Comparison of ENCODE assay signal across 10 mouse cellular contexts in the genomic region with DNA sequence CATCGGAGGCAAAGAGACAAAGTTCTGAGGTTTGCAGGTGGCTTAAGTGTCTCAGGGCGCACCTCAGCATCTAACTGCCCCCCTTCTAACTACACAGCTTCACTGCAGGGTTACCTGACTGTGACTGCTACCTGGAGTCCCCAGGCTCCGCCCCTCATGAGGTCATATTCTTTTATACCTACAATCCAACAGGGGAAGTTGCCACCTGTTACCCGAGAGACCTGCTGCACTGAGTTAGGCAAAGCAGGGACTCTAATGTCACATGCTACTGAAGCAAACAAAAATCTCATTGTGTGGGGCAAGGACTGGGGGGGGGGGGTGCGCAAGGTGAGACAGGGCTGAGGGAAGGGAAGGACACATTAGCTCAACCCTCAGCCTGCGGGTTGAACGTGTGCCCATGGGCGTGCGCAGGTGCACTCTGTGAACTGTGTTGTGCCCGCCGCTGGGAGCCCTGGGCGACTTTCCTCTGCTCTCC. TPM values are rescaled to one million over a fixed set of nuclear protein-coding genes. Genes with fewer than 3 reads are reported as not detected.
A peak's percentile ranks its signal among the peaks of the same experiment; 100 is the strongest.
DNase-seq lines count a peak whose midpoint lies in the region; ATAC-seq and TF ChIP-seq lines count a peak whose summit lies in the region.
"Had no signal": no experiment of that assay in that cellular context is flagged by ENCODE, and none has a peak within 500 bp of the region (broad histone marks: within the 10 kb centered on the region; RNA-seq: fewer than 3 reads in every experiment).

A gene (minus strand): TSS at position 129 of the 475 bp plus-strand sequence.

- no peak within 1 kb of the TSS for H3K4me3 ChIP-seq in hindbrain, embryonic 14.5 days (replicated peaks; ENCODE audit: low read length)
- no peak within 1 kb of the TSS for H3K4me3 ChIP-seq in hindbrain, embryonic 13.5 days
- H3K4me3 ChIP-seq in embryonic facial prominence, embryonic 12.5 days = no peak within 1 kb of the TSS
- peak within 1 kb of the TSS; percentile 33 for H3K4me3 ChIP-seq in kidney, postnatal 0 days (replicated peaks; ENCODE audit: low read depth, low read length)

- H3K9ac ChIP-seq in hindbrain, embryonic 14.5 days = no peak within 1 kb of the TSS
- no peak within 1 kb of the TSS for H3K9ac ChIP-seq in hindbrain, embryonic 13.5 days
- no peak within 1 kb of the TSS for H3K9ac ChIP-seq in embryonic facial prominence, embryonic 12.5 days
- peak within 1 kb of the TSS; percentile 57 for H3K9ac ChIP-seq in kidney, postnatal 0 days (ENCODE audit: low read depth, low read length)

- no peak within 1 kb of the TSS for H3K4me2 ChIP-seq in hindbrain, embryonic 14.5 days (replicated peaks)
- H3K4me2 ChIP-seq in hindbrain, embryonic 13.5 days = no peak within 1 kb of the TSS
- no peak within 1 kb of the TSS for H3K4me2 ChIP-seq in embryonic facial prominence, embryonic 12.5 days (replicated peaks)
- peak within 1 kb of the TSS; percentile 54 for H3K4me2 ChIP-seq in kidney, postnatal 0 days (ENCODE audit: low read length)

- H3K27ac ChIP-seq in hindbrain, embryonic 14.5 days = no peak within 1 kb of the TSS
- no peak within 1 kb of the TSS for H3K27ac ChIP-seq in hindbrain, embryonic 13.5 days
- no peak within 1 kb of the TSS for H3K27ac ChIP-seq in embryonic facial prominence, embryonic 12.5 days
- peak within 1 kb of the TSS; percentile 93 for H3K27ac ChIP-seq in kidney, postnatal 0 days

- ATAC-seq in hindbrain, embryonic 14.5 days (ENCODE audit: low FRiP score) = peak; percentile 21; the same call in 1 of the 2 replicates
- no peak for ATAC-seq in hindbrain, embryonic 13.5 days (ENCODE audit: low FRiP score)
- peak; percentile 69 for ATAC-seq in embryonic facial prominence, embryonic 12.5 days (ENCODE audit: insufficient number of reproducible peaks, insufficient read depth, low FRiP score, low TSS enrichment)
- peak; percentile 96 for ATAC-seq in kidney, postnatal 0 days (replicated peaks; ENCODE audit: low FRiP score, low read depth)

- H3K27me3 ChIP-seq in hindbrain, embryonic 14.5 days (ENCODE audit: control insufficient read depth, insufficient read depth, low read length) = no peaks in the 10 kb centered on the region
- no peaks in the 10 kb centered on the region for H3K27me3 ChIP-seq in hindbrain, embryonic 13.5 days
- no peaks in the 10 kb centered on the region for H3K27me3 ChIP-seq in embryonic facial prominence, embryonic 12.5 days
- H3K27me3 ChIP-seq in kidney, postnatal 0 days (ENCODE audit: insufficient read depth, low read length) = no peaks in the 10 kb centered on the region

- no peaks in the 10 kb centered on the region for H3K9me3 ChIP-seq in hindbrain, embryonic 14.5 days (ENCODE audit: control insufficient read depth, low read length)
- no peaks in the 10 kb centered on the region for H3K9me3 ChIP-seq in hindbrain, embryonic 13.5 days
- no peaks in the 10 kb centered on the region for H3K9me3 ChIP-seq in embryonic facial prominence, embryonic 12.5 days
- no peaks in the 10 kb centered on the region for H3K9me3 ChIP-seq in kidney, postnatal 0 days (replicated peaks; ENCODE audit: low read length)

- no peaks in the 10 kb centered on the region for H3K36me3 ChIP-seq in hindbrain, embryonic 14.5 days (replicated peaks; ENCODE audit: control insufficient read depth, insufficient read depth)
- H3K36me3 ChIP-seq in hindbrain, embryonic 13.5 days = no peaks in the 10 kb centered on the region
- H3K36me3 ChIP-seq in embryonic facial prominence, embryonic 12.5 days = no peaks in the 10 kb centered on the region
- no peaks in the 10 kb centered on the region for H3K36me3 ChIP-seq in kidney, postnatal 0 days (ENCODE audit: insufficient read depth, low read length)

- TF ChIP-seq CTCF in kidney, postnatal 0 days (IDR thresholded peaks at IDR 0.05; ENCODE audit: low read depth) = no peak

- WGBS in hindbrain, embryonic 14.5 days = 69% methylated on average over 11 of the region's 12 CpGs
- 60% methylated on average over 11 of the region's 12 CpGs for WGBS in hindbrain, embryonic 13.5 days
- 51% methylated on average over 11 of the region's 12 CpGs for WGBS in embryonic facial prominence, embryonic 12.5 days
- 37% methylated on average over 11 of the region's 12 CpGs for WGBS in kidney, postnatal 0 days

- no peaks in the 10 kb centered on the region for H3K4me1 ChIP-seq in hindbrain, embryonic 14.5 days (replicated peaks; ENCODE audit: control insufficient read depth, insufficient read depth, low read length)
- no peaks in the 10 kb centered on the region for H3K4me1 ChIP-seq in hindbrain, embryonic 13.5 days (replicated peaks)
- H3K4me1 ChIP-seq in embryonic facial prominence, embryonic 12.5 days = 0 out of 2 replicates have a peak, but pooled peaks cover 5% of the 10 kb centered on the region
- H3K4me1 ChIP-seq in kidney, postnatal 0 days (replicated peaks; ENCODE audit: insufficient read depth, low read length) = peaks cover 2% of the 10 kb centered on the region; the same call in 1 of the 2 replicates

- DNase-seq in hindbrain, embryonic 14.5 days (ENCODE audit: low spot score) = no peak
- DNase-seq in kidney, postnatal 0 days (ENCODE audit: low spot score) = peak; percentile 55
- DNase-seq in lung, postnatal 25 days (ENCODE audit: low spot score) = peak; percentile 83
- DNase-seq in spleen, postnatal 36 days (ENCODE audit: low spot score in 2 of 2) = no peak
- DNase-seq in embryo, embryonic 10.5 days (ENCODE audit: low spot score) = no peak
- DNase-seq in testis, postnatal 14 days (ENCODE audit: low spot score) = no peak
- DNase-seq: B cell, adult 2 months; left cerebral cortex, postnatal 4 days had no signal

RNA-seq across cellular contexts. Expression of the gene that starts here (rescaled TPM):
- polyA plus RNA-seq in hindbrain, embryonic 14.5 days (2014; fragmentation: Nextera tagmentation; extraction: Ambion mirVana) = 0.04 and 0.07 TPM in 2 replicates
- polyA plus RNA-seq in hindbrain, embryonic 13.5 days (2015; fragmentation: Nextera tagmentation; extraction: Ambion mirVana) = 0.03 TPM in 1 of 2 replicates, not detected in the other
- polyA plus RNA-seq in embryonic facial prominence, embryonic 12.5 days (2016; fragmentation: Nextera tagmentation; extraction: Ambion mirVana) = 0.11 and 0.23 TPM in 2 replicates
- 4.5 and 5.2 TPM in 2 replicates for polyA plus RNA-seq in kidney, postnatal 0 days (2015; fragmentation: Nextera tagmentation; extraction: Ambion mirVana)

Comparison
In these comparisons a context has a peak if more than half of its experiments do, and no peak if none do; other contexts are left out.
1. Peak in ATAC-seq in hindbrain, embryonic 14.5 days; RNA of the gene not detected or under 1 TPM.
2. Peak in ATAC-seq in embryonic facial prominence, embryonic 12.5 days; RNA of the gene not detected or under 1 TPM.
3. DNase-seq: peak in kidney, postnatal 0 days (single experiment) and lung, postnatal 25 days (single experiment); none in hindbrain, embryonic 14.5 days (single experiment), spleen, postnatal 36 days (0 of 2), embryo, embryonic 10.5 days (single experiment) and testis, postnatal 14 days (single experiment).